Mouse (Mus musculus) liver, postnatal 0 days (tissue): ENCODE measurements around the gene Xpot. TPM values are rescaled to one million over a fixed set of nuclear protein-coding genes. Genes with fewer than 3 reads are reported as not detected.

Source experiments
- ATAC-seq: fragments of 200-750 bp; cut with Nextera tagmentation; 2 replicates; pipeline ENCODE4 v1.8.0; 2017; ENCODE audit warnings: mild to moderate bottlenecking, moderate library complexity
- DNase-seq: peaks from one replicate; pipeline ENCODE4 v3.0.0-alpha.2; 2016
- H3K27ac ChIP-seq: fragments of 300-500 bp; sonication (generic); 2 replicates; pipeline ENCODE4 v1.5.1; 2014; ENCODE audit warnings: antibody characterized with exemption, moderate library complexity, mild to moderate bottlenecking, low read depth
- H3K27me3 ChIP-seq: fragments of 300-500 bp; sonication (generic); 2 replicates; pipeline ENCODE4 v1.6.1; 2014; ENCODE audit warnings: low read length, control low read depth, mixed read lengths; ENCODE audit not compliant: insufficient read depth
- H3K36me3 ChIP-seq: fragments of 300-500 bp; sonication (generic); replicated peaks from 2 replicates; pipeline ENCODE4 v1.6.1; 2014; ENCODE audit warnings: mild to moderate bottlenecking, control low read depth, low read length, moderate library complexity, mixed read lengths; ENCODE audit not compliant: insufficient read depth
- H3K4me1 ChIP-seq: fragments of 300-500 bp; sonication (generic); 2 replicates; pipeline ENCODE4 v1.6.1; 2014; ENCODE audit warnings: antibody characterized with exemption, mild to moderate bottlenecking, control low read depth; ENCODE audit not compliant: insufficient read depth
- H3K4me2 ChIP-seq: fragments of 300-500 bp; sonication (generic); 2 replicates; pipeline ENCODE4 v1.6.1; 2014; ENCODE audit warnings: low read depth, mild to moderate bottlenecking, low read length, moderate library complexity, mixed read lengths
- H3K4me3 ChIP-seq: fragments of 300-500 bp; sonication (generic); 2 replicates; pipeline ENCODE4 v1.5.1; 2014; ENCODE audit warnings: low read depth, low read length
- H3K9ac ChIP-seq: fragments of 300-500 bp; sonication (generic); replicated peaks from 2 replicates; pipeline ENCODE4 v1.6.1; 2014; ENCODE audit warnings: mild to moderate bottlenecking, moderate library complexity
- H3K9me3 ChIP-seq: fragments of 300-500 bp; sonication (generic); 2 replicates; pipeline ENCODE4 v1.6.1; 2016; ENCODE audit warnings: mild to moderate bottlenecking, control low read depth, low read length, mixed read lengths
- CTCF ChIP-seq: sonication (generic); IDR thresholded peaks from 2 replicates; pipeline ENCODE4 v1.5.1; 2016; ENCODE audit warnings: antibody characterized with exemption, low read depth
- EP300 ChIP-seq: IDR thresholded peaks from 2 replicates; pipeline ENCODE4 v1.6.1; 2016; ENCODE audit warnings: antibody characterized with exemption, low read depth, mild to moderate bottlenecking
- WGBS: fragments of 180-500 bp; shearing (Covaris S2); extraction: QIAGEN DNeasy Blood & Tissue Kit; methylation state at CpG from one replicate; pipeline ENCODE4 v1.1.7; 2014; ENCODE audit not compliant: insufficient replicate concordance; 5-methylcytosine and 5-hydroxymethylcytosine counted together
- polyA plus RNA-seq: library from polyadenylated mRNA; unstranded; fragments of >200 nt; fragmentation: Nextera tagmentation; extraction: Ambion mirVana; gene quantifications from 2 replicates; pipeline ENCODE4 v1.2.1, GENCODE M21; 2015

Xpot gene
- polyA plus RNA-seq, 1 experiment from 2014 or later, result 19.4 TPM

GRCm38 (mm10) chr10:121640150-121640930 is 14.2 kb upstream of the Xpot start:
- Histone ChIP-seq H3K27ac (no peak overlapping the region), H3K36me3 (no peaks in the 10 kb centered on the region), H3K27me3 (peaks cover 41% of the 10 kb centered on the region), H3K9ac (no peak overlapping the region), H3K9me3 (no peaks in the 10 kb centered on the region), H3K4me1 (peaks cover 16% of the 10 kb centered on the region; the same call in 1 of the 2 replicates), H3K4me3 (peak overlapping the region; percentile 55; the same call in 1 of the 2 replicates), H3K4me2 (peak overlapping the region; percentile 72)
- WGBS, result 46% methylated on average over 6 of the region's 6 CpGs
- peak; percentile 63 for TF ChIP-seq CTCF
- TF ChIP-seq EP300, result no peak
- DNase-seq (peak; percentile 36), ATAC-seq (no peak)

- 79% methylated on average over 5 of the region's 5 CpGs for WGBS
- Histone ChIP-seq H3K9me3 (no peaks in the 10 kb centered on the region), H3K27me3 (peaks cover 41% of the 10 kb centered on the region), H3K36me3 (no peaks in the 10 kb centered on the region), H3K4me1 (peaks cover 16% of the 10 kb centered on the region; the same call in 1 of the 2 replicates), H3K4me2 (no peak overlapping the region), H3K27ac (no peak overlapping the region), H3K4me3 (no peak overlapping the region), H3K9ac (no peak overlapping the region)
- no peak for ATAC-seq
- TF ChIP-seq CTCF, result no peak
- no peak for TF ChIP-seq EP300
- DNase-seq, result no peak
Observed at GRCm38 (mm10) chr10:121639573-121639972, 13.4 kb upstream of the Xpot start.

DNA sequence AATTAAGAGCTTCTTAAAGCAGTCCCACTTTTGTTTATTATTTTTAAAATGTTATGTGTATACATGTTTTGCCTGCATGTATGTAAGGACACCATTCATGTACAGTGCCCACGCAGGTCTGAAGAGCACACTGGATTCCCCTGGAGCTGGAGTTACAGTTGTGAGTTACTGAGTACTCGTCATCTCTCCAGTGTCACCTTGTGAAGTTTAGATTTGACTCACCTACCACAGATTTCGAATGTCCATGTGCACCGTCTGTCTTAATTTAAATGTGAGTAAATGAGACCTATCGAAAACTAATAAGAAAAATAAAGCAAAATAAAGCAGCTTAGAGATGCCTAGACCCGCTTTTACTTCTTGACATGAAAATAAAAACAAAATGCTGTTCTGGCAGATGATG is 10.1 kb upstream of the Xpot start:
- no peaks in the 10 kb centered on the region for H3K9me3 ChIP-seq
- no peak overlapping the region for H3K4me2 ChIP-seq
- H3K4me3 ChIP-seq, result no peak overlapping the region
- no peak for DNase-seq
- TF ChIP-seq CTCF (no peak), EP300 (no peak)
- H3K36me3 ChIP-seq, result no peaks in the 10 kb centered on the region
- WGBS, result 81% methylated on average over 6 of the region's 6 CpGs
- peaks cover 15% of the 10 kb centered on the region for H3K27me3 ChIP-seq
- no peak overlapping the region for H3K9ac ChIP-seq
- no peak overlapping the region for H3K27ac ChIP-seq
- H3K4me1 ChIP-seq, result peaks cover 4% of the 10 kb centered on the region; the same call in 1 of the 2 replicates
- ATAC-seq, result no peak

DNA sequence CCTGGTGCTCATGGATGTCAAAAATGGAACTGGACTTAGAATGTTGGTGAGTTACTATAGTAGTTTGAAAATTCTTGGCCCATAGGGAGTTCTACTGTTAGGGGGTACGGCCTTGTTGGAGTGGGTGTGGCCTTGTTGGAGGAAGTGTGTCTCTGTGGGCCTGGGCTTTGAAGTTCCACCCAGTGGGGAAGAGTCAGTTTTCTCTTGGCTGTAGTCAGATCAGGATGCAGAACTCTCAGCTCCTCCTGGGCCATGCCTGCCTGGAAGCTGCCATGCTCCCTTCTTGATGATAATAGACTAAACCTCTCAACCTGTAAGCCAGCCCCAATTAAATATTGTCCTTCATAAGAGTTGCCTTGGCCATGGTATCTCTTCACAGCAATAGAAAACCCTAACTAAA is 8.0 kb upstream of the Xpot start:
- H3K4me1 ChIP-seq, result no peaks in the 10 kb centered on the region
- no peaks in the 10 kb centered on the region for H3K27me3 ChIP-seq
- H3K4me2 ChIP-seq, result no peak overlapping the region
- ATAC-seq, result no peak
- no peak overlapping the region for H3K27ac ChIP-seq
- H3K36me3 ChIP-seq, result no peaks in the 10 kb centered on the region
- H3K9ac ChIP-seq, result no peak overlapping the region
- 40% methylated on average over 1 of the region's 1 CpGs for WGBS
- H3K9me3 ChIP-seq, result no peaks in the 10 kb centered on the region
- no peak for TF ChIP-seq EP300
- no peak for TF ChIP-seq CTCF
- no peak overlapping the region for H3K4me3 ChIP-seq
- no peak for DNase-seq

DNA sequence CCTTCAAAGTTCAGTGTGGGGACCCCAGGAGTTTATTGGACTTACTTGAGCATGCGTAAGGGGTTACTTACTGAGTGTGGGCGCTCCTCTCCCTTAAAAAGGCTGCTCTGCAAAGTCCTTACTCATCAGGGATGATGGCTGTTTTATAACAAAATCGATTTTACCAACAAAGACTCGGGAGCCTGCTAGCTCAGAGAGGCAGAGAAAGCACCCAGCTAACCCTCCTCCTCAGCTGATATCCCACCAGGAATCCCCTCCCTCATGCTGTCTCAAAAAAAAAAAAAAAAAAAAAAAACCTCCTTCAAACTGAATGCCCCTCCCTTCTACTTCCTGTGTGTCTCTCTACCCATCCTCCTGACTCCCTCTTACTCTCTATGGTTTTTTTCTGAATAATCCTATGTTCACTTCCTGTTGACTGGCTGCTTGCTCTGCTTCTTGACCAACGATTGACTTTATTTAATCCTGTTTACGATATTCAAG is 2.5 kb upstream of the Xpot start:
- Histone ChIP-seq H3K36me3 (no peaks in the 10 kb centered on the region), H3K9me3 (no peaks in the 10 kb centered on the region), H3K27me3 (no peaks in the 10 kb centered on the region), H3K4me1 (peaks cover 14% of the 10 kb centered on the region; the same call in 1 of the 2 replicates), H3K4me3 (no peak overlapping the region), H3K27ac (no peak overlapping the region), H3K9ac (no peak overlapping the region), H3K4me2 (no peak overlapping the region)
- WGBS, result 80% methylated on average over 6 of the region's 6 CpGs
- TF ChIP-seq EP300, result no peak
- TF ChIP-seq CTCF, result no peak
- ATAC-seq (no peak), DNase-seq (no peak)

- peak overlapping the region; percentile 66; the same call in 1 of the 2 replicates for H3K27ac ChIP-seq
- H3K36me3 ChIP-seq, result peaks cover 1% of the 10 kb centered on the region; the same call in 1 of the 2 replicates
- H3K9ac ChIP-seq, result no peak overlapping the region; the same call in 1 of the 2 replicates
- H3K4me2 ChIP-seq, result peak overlapping the region; percentile 87
- WGBS, result 71% methylated on average over 10 of the region's 10 CpGs
- H3K27me3 ChIP-seq, result no peaks in the 10 kb centered on the region
- TF ChIP-seq CTCF, result no peak
- TF ChIP-seq EP300, result no peak
- no peaks in the 10 kb centered on the region for H3K9me3 ChIP-seq
- no peak for DNase-seq
- ATAC-seq, result no peak
- H3K4me3 ChIP-seq, result no peak overlapping the region
- H3K4me1 ChIP-seq, result peaks cover 17% of the 10 kb centered on the region; the same call in 1 of the 2 replicates
Observed at GRCm38 (mm10) chr10:121627216-121627852, 1.2 kb upstream of the Xpot start.
